ENCODE assay signal across 13 mouse cellular contexts in genomic region chr9:117091253-117092176, GRCm38 (mm10).
"Had no signal": no experiment of that assay in that cellular context is flagged by ENCODE, and none has a peak within 500 bp of the region (broad histone marks: within the 10 kb centered on the region; RNA-seq: fewer than 3 reads in every experiment).

No protein-coding gene starts in this region.

- H3K4me3 ChIP-seq: left cerebral cortex, adult 2 months; liver, embryonic 15.5 days; megakaryocyte, embryonic 14.5 days; midbrain, embryonic 12.5 days; stomach, embryonic 15.5 days had no signal

- H3K27me3 ChIP-seq: liver, embryonic 15.5 days; megakaryocyte, embryonic 14.5 days; midbrain, embryonic 12.5 days; stomach, embryonic 15.5 days had no signal

- DNase-seq: kidney, adult 8-10 months; kidney, postnatal 25 days; right cerebral cortex, postnatal 14 days; thymus, postnatal 4 days had no signal

- H3K36me3 ChIP-seq: liver, embryonic 15.5 days; midbrain, embryonic 12.5 days; stomach, embryonic 15.5 days had no signal

- H3K4me1 ChIP-seq: liver, embryonic 15.5 days; megakaryocyte, embryonic 14.5 days; midbrain, embryonic 12.5 days; stomach, embryonic 15.5 days had no signal

- H3K27ac ChIP-seq: left cerebral cortex, adult 2 months; liver, embryonic 15.5 days; macrophage; midbrain, embryonic 12.5 days; stomach, embryonic 15.5 days had no signal

- H3K9ac ChIP-seq: liver, embryonic 15.5 days; midbrain, embryonic 12.5 days; stomach, embryonic 15.5 days had no signal

- ATAC-seq: inflammation-experienced regulatory T-cells, adult 6 months; intestine, postnatal 0 days had no signal

- H3K4me2 ChIP-seq: liver, embryonic 11.5 days; liver, embryonic 15.5 days; midbrain, embryonic 12.5 days; stomach, embryonic 15.5 days had no signal

- H3K9me3 ChIP-seq: liver, embryonic 15.5 days; midbrain, embryonic 12.5 days; stomach, embryonic 15.5 days had no signal
